Mouse (Mus musculus) bone marrow macrophage, adult 2 months (primary cell): ENCODE measurements around the gene L3mbtl1. TPM values are rescaled to one million over a fixed set of nuclear protein-coding genes. Genes with fewer than 3 reads are reported as not detected.

Experiments
- H3K27ac ChIP-seq: 2 replicates; pipeline ENCODE4 v1.5.1; 2012; ENCODE audit warnings: low read depth, low read length; ENCODE audit not compliant: insufficient read depth
- H3K4me1 ChIP-seq: 2 replicates; pipeline ENCODE4 v1.6.1; 2012; ENCODE audit warnings: low read length; ENCODE audit not compliant: control insufficient read depth, insufficient read depth
- H3K4me3 ChIP-seq: 2 replicates; pipeline ENCODE4 v1.5.1; 2012; ENCODE audit warnings: mild to moderate bottlenecking, low read length, moderate library complexity; ENCODE audit not compliant: insufficient read depth
- CTCF ChIP-seq: IDR thresholded peaks from 2 replicates; pipeline ENCODE4 v1.5.1; 2012; ENCODE audit warnings: low read depth, mild to moderate bottlenecking, low read length, moderate library complexity
- POLR2A ChIP-seq: IDR thresholded peaks from 2 replicates; pipeline ENCODE4 v1.6.1; 2012; ENCODE audit warnings: mild to moderate bottlenecking, low read depth, low read length, borderline replicate concordance
- polyA plus RNA-seq: library from polyadenylated mRNA; stranded (reverse); fragments of >200 nt; gene quantifications from 2 replicates; pipeline ENCODE4 v1.2.4, GENCODE M21; 2012; ENCODE audit not compliant: missing spikeins, insufficient read depth, insufficient read length

The L3mbtl1 gene
- polyA plus RNA-seq, 1 experiment = not detected

DNA sequence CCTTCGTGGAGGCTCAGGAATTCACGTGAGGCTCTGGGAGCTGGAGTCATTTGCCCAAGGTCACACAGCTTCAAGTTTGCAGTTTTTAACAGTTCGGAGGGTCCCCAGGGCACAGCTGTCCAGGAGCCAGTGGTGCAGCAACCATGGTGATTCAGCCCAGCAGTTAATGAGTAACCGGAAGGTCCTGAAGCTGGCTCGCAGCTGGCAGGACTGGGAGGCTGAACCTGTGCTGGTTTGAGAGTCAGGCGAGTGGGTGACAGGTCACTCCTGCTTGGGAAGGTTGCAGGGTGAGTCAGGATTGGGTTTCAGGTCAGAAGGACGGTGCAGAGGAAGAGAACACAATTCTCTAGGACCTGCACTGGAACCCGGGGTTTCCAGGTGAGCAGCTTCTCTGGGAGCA, 43.9 kb downstream of the L3mbtl1 start, which contains the start of gene Sgk2:
Gene Sgk2 (plus strand): TSS at position 113 of the 400 bp plus-strand sequence.
- peaks cover 9% of the 10 kb centered on the region for H3K4me1 ChIP-seq
- no peak within 1 kb of the TSS for H3K27ac ChIP-seq
- TF ChIP-seq POLR2A (no peak), CTCF (no peak)
- H3K4me3 ChIP-seq = no peak within 1 kb of the TSS

DNA sequence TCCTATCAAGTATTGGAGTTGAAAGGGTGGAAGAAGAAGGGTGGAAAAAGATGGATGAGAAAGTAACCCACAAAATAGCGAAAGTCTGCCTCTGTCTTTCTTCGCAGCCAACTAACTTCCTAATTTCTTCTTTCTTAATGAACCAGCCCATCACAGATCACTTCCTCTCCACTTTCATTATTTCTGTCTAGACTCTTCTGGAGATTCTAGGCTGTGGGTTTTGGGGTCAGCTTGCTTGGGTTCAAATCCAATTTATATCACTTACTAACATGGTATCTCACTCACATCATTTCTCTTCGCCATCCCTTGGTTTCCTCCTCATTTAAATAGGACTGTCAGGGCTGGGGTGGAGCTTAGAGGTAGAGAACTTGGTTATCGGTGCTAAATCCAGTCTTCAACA, 45.0 kb downstream of the L3mbtl1 start:
- Histone ChIP-seq H3K4me3 (no peak overlapping the region), H3K4me1 (peaks cover 9% of the 10 kb centered on the region), H3K27ac (no peak overlapping the region)
- TF ChIP-seq POLR2A = no peak
- no peak for TF ChIP-seq CTCF

DNA sequence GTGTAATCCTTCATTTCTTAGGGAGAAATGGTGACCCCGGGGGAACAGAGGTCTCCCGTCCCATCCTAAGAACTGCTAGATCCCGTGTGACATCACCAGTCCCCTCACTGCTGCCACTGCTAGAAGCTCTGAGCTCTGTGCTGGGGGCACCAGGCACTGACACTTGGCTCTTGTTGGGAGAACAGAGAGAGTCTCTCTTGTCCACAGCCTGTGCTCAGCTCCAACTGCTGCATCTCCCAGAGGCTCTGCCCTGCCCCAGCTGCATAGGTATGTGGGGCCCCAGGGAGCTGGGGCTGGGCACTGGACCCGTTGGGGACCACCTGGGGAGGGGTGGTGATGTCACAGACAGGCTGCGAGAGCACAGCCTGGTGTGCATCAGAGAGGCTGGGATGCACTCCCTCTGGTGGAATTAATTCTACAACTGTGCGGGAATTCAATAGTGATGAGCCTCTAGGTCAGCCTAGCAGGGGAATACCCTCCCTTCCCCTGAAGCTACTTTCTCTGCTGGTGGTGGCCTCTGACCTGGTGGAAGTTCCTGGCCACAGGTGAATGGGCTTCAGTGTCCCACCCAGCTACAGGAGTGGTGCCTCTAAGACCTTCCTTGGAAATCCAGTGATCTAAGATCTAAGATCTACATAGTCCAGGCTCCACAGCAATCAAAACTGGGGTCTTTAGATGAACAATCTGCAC, 48.3 kb downstream of the L3mbtl1 start:
- H3K4me1 ChIP-seq = peaks cover 9% of the 10 kb centered on the region
- H3K4me3 ChIP-seq = no peak overlapping the region
- TF ChIP-seq POLR2A = no peak
- TF ChIP-seq CTCF = no peak
- no peak overlapping the region for H3K27ac ChIP-seq

DNA sequence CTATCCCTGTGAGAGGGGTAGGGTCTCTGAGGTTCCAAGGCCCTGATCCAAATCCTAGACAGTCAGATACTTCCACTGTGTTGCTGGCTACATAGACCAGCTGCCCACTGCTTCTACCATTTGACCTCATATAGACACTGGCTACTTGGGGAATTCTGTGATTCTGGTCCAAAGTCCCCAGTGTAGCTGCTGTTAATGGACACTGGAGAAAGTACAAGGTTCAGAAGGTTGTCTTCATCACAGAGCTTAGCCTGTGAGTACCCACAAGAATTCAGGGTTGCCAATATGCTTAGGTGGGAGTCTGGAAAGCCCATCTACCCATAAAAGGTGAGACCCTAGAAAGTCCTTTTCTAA, 48.8 kb downstream of the L3mbtl1 start:
- Histone ChIP-seq H3K27ac (no peak overlapping the region), H3K4me1 (peaks cover 5% of the 10 kb centered on the region), H3K4me3 (no peak overlapping the region)
- TF ChIP-seq POLR2A (no peak), CTCF (no peak)

DNA sequence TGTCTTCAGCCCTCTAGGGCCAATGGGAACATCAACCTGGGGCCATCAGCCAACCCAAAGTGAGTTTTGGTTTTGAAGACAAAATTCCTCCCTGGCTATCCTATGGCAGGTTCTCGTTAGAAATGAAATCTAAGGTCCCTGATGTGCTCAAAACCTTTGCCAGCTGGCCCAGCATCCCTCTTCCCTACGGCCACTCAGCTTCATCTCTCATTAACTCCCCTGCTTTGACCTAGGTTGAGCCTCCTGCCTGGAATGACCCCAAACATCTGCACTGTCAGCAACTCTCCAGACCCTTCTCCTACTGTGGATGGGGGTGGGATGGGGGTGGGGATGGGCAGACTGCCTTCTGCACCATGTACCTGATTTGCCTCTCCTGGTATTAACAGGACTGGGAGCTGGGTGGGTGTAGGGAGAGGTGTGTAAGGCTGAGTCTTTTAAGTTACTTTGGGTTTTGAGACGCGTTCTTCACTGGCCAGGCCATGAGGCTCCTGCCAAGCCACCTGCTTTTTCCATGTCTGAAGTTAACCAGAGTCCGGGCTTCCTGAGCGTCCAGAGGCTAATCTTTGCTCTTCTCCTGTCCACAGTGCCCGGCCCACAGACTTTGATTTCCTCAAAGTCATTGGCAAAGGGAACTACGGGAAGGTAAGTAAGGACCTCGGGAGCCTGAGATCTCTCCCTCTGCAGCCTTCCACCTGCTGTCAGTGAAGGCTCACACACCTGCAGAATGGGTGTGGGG, 50.8 kb downstream of the L3mbtl1 start:
- 0 out of 2 replicates have a peak, but pooled peaks cover 3% of the 10 kb centered on the region for H3K4me1 ChIP-seq
- no peak overlapping the region for H3K4me3 ChIP-seq
- H3K27ac ChIP-seq = no peak overlapping the region
- TF ChIP-seq CTCF (no peak), POLR2A (no peak)

DNA sequence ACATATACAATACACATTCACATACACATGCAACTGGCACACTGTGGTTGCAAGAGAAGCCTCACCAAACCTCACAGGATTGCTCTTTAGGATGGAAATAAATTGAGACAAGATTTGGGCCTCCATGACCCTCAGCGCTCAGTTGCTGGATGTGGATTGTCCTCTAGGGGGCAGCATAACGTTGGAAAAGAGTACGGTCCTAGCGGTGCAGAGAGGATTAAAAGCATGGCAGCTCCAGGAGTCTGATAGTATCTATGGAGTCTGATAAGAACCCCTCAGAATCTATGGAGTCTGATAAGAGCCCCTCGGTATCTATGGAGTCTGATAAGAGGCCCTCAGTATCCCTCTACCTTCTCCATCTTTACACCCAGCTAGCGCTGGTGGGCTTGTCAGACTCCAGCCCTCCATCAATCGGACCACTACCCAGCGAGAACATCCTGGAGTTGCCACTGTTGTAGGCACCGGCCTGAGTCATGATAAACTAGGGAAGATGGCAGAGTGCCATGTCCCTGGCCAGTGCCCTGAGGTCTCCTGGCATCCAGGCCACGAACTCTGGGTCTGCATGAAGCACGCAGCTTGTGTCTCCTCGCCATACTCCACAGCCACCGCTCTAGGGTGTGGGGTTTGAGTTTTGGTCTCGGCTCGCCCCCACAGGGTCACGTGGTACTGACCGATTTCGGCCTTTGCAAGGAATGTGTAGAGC, 55.4 kb downstream of the L3mbtl1 start:
- Histone ChIP-seq H3K4me3 (peak overlapping the region; percentile 8), H3K27ac (no peak overlapping the region), H3K4me1 (0 out of 2 replicates have a peak, but pooled peaks cover 3% of the 10 kb centered on the region)
- TF ChIP-seq POLR2A (no peak), CTCF (peak; percentile 84)

DNA sequence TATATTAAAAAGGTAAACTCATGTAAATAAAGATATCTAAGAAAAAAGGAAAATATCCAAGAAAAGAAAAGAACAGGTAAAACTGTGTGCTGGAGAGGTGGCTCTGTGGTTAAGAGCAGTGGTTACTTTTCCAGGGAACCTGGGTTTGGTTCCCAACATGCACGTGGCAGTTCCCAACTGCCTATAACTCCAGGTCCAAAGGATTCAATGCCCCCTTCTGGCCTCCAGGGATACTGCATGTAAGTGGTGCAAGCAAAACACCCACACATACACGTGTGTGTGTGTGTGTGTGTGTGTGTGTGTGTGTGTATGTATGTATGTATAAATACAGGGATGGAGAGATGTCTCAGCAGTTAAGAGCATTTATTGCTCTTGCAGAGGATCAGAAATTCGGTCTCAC, 56.5 kb downstream of the L3mbtl1 start:
- no peak overlapping the region for H3K4me3 ChIP-seq

DNA sequence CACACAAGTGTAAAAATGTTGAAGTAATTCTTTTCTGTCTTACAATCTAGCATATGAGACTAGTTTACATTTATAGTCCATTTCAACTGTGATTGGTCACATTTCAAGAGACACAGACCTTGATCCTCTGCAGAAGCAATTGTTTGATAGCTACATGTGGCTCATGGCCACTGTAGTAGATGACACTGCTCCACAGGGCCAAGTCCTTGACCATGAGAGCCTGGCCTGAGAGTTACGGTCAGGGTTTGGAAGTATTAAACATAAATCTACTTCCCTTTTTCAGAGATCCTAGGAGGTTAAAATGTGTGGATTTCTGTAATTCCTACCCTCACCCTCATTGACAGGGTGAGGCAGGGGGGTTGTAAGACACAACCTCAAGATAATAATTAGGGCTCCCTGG, 57.8 kb downstream of the L3mbtl1 start:
- H3K4me1 ChIP-seq = 0 out of 2 replicates have a peak, but pooled peaks cover 3% of the 10 kb centered on the region
- no peak for TF ChIP-seq CTCF
- no peak for TF ChIP-seq POLR2A
- no peak overlapping the region for H3K27ac ChIP-seq
- H3K4me3 ChIP-seq = no peak overlapping the region

More for the DNA sequence above, 56.5 kb downstream of the L3mbtl1 start:
- H3K27ac ChIP-seq = no peak overlapping the region
- TF ChIP-seq POLR2A = no peak
- TF ChIP-seq CTCF = peak; percentile 34; the same call in 1 of the 2 replicates
- H3K4me1 ChIP-seq = 0 out of 2 replicates have a peak, but pooled peaks cover 3% of the 10 kb centered on the region

DNA sequence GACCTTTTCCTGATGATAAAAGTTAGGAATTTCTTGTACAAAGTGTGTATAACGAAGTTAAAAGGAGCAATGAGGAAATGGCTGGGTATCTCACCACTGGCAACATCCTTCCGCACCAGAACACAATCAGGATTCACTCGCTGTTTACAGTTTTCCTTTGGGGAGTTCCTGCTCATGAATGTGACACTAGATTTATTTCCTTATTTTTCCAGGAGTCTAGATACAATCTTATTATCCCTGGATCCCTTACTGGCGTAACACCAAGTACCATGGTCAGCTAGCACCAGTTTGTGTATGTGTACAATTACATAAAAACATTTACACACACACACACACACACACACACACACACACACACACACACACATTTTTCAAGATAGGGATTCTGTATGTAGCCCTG, 64.0 kb downstream of the L3mbtl1 start:
- Histone ChIP-seq H3K27ac (no peak overlapping the region), H3K4me3 (no peak overlapping the region), H3K4me1 (no peaks in the 10 kb centered on the region)
- TF ChIP-seq POLR2A = no peak
- no peak for TF ChIP-seq CTCF
